8 mouse cellular contexts compared by ENCODE assay signal in genomic region chr6:118478957-118479708, GRCm38 (mm10). TPM values are rescaled to one million over a fixed set of nuclear protein-coding genes. Genes with fewer than 3 reads are reported as not detected.
DNase-seq lines count a peak whose midpoint lies in the region; ATAC-seq and TF ChIP-seq lines count a peak whose summit lies in the region.

Zfp9 (minus strand) TSS chr6:118479320.

- peaks cover 14% of the 10 kb centered on the region for H3K4me1 ChIP-seq in hindbrain, embryonic 16.5 days (ENCODE audit: control insufficient read depth, insufficient read depth, low read depth, low read length)

- H3K27ac ChIP-seq in gastrocnemius, adult 2 months = peak within 1 kb of the TSS; percentile 91
- peak within 1 kb of the TSS; percentile 91 for H3K27ac ChIP-seq in hindbrain, embryonic 16.5 days (ENCODE audit: low read depth, low read length)
- H3K27ac ChIP-seq in left cerebral cortex, adult 2 months = peak within 1 kb of the TSS; percentile 88

- H3K9ac ChIP-seq in hindbrain, embryonic 16.5 days (ENCODE audit: low read depth, low read length) = peak within 1 kb of the TSS; percentile 90

- no peaks in the 10 kb centered on the region for H3K36me3 ChIP-seq in hindbrain, embryonic 16.5 days (ENCODE audit: control insufficient read depth, insufficient read depth, low read length)

- no peaks in the 10 kb centered on the region for H3K27me3 ChIP-seq in hindbrain, embryonic 16.5 days (replicated peaks; ENCODE audit: control insufficient read depth, insufficient read depth, low read length)

- DNase-seq in adipocyte (ENCODE audit: low spot score) = peak; percentile 80
- peak; percentile 81 to 89 for DNase-seq in cerebellum, postnatal 36 days
- peak; percentile 92 for DNase-seq in gastrocnemius, adult 2 months
- peak; percentile 86 for DNase-seq in left cerebral cortex, adult 2 months (ENCODE audit: extremely low spot score in 1 of 2, low spot score in 2 of 2)
- DNase-seq in lung, postnatal 4 days = peak; percentile 84 to 92
- DNase-seq in right cerebral cortex, postnatal 14 days = peak; percentile 77
- DNase-seq in c-Kit-positive CD71-positive TER-119-positive erythroid progenitor cells, embryonic 14.5 days (ENCODE audit: low spot score) = no peak

- peak within 1 kb of the TSS; percentile 82 for H3K4me2 ChIP-seq in hindbrain, embryonic 16.5 days (ENCODE audit: low read length)

- intact Hi-C loops in gastrocnemius, adult 2 months (cut with DNase I) = no loop called here
- intact Hi-C loops in left cerebral cortex, adult 2 months (cut with DNase I) = loop anchor here (1.0 kb wide), 1 partner anchor 24 kb away; the partner anchor contains the start of gene Zfp248

- no peaks in the 10 kb centered on the region for H3K9me3 ChIP-seq in hindbrain, embryonic 16.5 days (ENCODE audit: control insufficient read depth, low read length)

- no peak for TF ChIP-seq CTCF in gastrocnemius, adult 2 months (IDR thresholded peaks at IDR 0.05)
- no peak for TF ChIP-seq CTCF in left cerebral cortex, adult 2 months (IDR thresholded peaks at IDR 0.05)

- ATAC-seq in hindbrain, embryonic 16.5 days = peak; percentile 92

- H3K4me3 ChIP-seq in gastrocnemius, adult 2 months = peak within 1 kb of the TSS; percentile 75
- peak within 1 kb of the TSS; percentile 72 for H3K4me3 ChIP-seq in hindbrain, embryonic 16.5 days (ENCODE audit: low read length)
- peak within 1 kb of the TSS; percentile 71 for H3K4me3 ChIP-seq in left cerebral cortex, adult 2 months

- WGBS in hindbrain, embryonic 16.5 days = under 1% methylated on average over 39 of the region's 57 CpGs

RNA-seq across cellular contexts. Expression of gene Zfp9, which starts in this region (rescaled TPM):
- 1 to 10 TPM; 7.0 to 9.4 TPM for total RNA-seq in gastrocnemius, adult 2 months (2021)
- 10.0 and 12.0 TPM in 2 replicates for polyA plus RNA-seq in hindbrain, embryonic 16.5 days (2015; fragmentation: Nextera tagmentation; extraction: Ambion mirVana)
- total RNA-seq in left cerebral cortex, adult 2 months (2021) = 10 to 100 TPM; 16.8 to 19.3 TPM
